Mouse (Mus musculus) cerebellum, adult 9-11 months (tissue): ENCODE data around the gene Htr1f.

Experiments used
- DNase-seq: peaks from one replicate; pipeline ENCODE4 v3.0.0; 2022

Htr1f gene

DNA sequence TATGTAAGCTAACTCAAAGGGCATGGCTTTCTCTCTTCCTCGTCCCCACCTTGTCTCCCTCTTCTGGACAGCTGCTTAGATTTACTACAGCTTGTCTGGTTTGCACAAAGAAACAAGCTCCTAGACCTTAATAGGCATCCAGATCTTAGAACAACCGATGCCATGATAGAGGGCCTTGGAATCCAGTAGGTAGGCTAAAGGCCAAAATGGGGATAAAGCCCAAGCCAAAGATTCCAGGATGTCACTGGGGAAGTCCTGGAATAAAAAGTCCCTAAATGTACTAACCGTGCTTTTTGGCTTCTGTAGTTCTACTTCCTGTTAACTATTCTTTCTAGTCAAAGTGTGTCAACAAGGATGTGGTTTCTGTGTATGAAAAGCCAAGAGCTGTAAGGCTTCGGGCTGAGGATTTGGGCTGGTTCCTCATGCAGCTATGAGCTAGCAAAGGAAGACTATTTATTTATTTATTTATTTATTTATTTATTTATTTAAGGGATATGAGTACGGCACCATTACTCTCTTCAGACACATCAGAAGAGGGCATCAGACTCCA lies 163.9 kb downstream of the Htr1f start:
- DNase-seq: no peak

DNA sequence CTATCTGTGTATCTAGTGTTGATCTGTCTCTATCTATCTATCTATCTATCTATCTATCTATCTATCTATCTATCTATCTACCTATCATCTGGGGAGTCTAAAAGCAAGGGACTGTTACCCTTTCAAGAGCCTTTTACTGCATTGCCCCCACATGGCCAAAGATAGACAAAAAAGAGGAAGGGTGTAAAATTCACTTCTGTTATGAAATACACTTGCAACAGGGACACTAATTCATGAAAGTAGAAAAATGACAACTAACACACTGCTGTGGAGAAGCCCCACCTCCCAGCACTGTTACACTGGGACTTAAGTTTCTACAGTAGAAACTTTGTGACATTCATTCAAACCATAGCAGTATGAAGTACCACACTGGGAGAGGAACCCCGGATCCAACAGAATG lies 170.9 kb downstream of the Htr1f start:
- no peak for DNase-seq

DNA sequence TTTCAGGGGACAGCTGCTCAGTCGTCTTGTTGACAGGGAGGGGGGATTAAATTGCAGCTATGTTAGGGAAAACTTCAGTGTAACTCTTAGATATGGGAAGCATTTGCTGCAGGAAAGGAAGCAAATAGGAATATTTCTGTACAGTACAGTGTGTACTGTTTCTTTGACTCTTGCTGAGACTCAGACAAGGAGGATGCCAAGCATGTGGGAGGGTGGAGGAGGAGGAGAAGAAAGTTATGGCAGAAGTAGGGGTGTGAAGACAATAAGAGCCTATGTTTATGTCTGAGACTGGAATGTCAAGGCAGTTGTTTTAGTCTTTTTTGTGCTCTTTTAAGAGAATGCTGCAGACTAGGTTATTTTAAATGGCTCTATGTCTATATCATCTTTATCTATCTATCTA lies 171.6 kb downstream of the Htr1f start:
- no peak for DNase-seq

GRCm38 (mm10) chr16:64923500-64923899 lies 182.2 kb downstream of the Htr1f start:
- no peak for DNase-seq

DNA sequence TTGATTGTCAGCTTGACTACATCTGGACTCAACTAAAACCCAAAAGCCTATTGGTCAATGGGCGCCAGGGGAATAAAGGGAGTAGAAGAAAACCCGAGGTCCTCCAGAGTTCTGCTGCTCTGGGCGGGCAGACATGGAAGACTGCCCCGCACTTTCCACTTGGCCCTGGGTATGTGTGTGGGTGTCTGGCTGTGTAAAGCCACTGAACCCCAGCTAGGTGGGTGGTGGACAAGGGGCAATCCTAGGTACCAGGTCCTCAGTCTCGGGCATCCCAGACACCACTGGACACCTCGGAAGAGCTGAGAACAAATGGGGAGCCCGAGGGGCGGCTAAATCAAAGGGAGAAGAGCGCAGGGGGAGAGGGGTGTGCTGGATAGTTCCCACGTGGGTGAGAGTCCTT lies 196.9 kb downstream of the Htr1f start:
- DNase-seq: no peak

DNA sequence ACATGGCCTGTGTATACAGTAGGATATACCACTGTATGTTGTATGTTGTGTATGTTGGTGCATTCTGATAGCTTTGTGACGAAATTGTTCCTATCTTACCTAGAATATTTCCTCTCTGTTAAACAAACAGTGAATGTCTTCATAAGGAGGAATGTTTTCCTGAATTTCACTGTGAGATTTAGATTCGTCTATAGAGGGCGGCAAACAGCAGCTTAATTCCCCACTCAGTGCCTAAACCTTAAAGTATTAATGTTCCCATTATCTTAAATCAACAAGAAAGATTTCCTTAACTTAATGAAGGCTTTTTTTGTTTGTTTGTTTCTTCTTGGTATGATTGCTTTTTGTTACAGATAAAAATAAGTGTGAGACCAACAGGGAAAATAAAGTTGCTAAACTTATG lies 198.5 kb downstream of the Htr1f start:
- no peak for DNase-seq

DNA sequence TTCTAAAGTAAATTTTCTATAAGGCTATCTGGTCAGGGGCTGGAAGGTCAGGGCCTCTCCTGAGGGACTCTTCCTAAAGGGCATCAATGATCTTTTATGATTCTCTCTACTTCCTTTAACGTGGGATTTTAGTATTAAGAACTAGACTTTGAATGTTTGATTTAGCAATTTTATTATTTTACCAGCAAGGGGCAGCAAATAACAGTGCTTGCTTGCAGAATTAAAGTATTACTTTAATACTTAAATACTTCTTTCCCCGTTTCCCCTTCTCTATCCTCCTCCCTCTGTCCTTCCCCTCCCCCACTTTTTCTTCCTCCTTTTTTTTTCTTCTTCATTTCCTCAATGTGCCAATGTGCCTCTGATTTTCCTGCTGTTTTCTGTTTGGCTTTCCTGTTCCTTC lies 202.3 kb downstream of the Htr1f start:
- DNase-seq: no peak

DNA sequence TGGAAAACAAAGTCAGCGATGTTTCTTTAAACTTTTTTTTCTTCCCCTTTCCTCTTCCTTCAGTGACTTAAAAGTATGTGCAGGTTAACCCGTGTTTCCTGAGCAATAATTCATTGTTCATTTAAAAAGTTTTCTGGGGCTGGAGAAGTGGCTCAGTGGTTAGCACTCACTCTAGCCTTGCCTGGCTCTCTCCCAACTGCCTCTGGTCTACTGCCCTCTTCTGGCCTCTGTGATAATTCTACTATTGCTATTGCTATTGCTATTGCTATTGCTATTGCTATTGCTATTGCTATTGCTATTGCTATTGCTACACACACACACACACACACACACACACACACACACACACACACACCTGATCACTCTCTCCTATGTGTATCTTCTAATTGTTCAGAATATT lies 206.6 kb downstream of the Htr1f start:
- no peak for DNase-seq

DNA sequence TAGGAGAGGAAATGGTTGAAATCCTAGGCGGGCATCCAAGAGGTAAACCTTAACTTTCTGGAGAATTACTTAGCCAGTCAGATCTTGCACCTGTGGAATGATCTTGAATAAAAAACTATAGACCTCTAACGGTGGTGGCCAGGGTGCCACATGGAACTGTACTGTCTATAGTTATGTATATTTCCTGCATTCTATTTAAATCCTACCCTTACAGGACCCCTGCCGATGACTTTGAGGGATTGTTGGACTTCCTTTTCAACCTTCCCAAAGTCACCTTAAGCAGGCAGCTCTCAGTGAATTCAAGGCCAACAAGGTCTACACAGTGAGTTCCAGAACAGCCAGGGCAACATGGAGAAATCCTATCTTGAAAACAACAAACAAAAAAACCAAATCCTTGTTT lies 216.2 kb downstream of the Htr1f start:
- DNase-seq: no peak

DNA sequence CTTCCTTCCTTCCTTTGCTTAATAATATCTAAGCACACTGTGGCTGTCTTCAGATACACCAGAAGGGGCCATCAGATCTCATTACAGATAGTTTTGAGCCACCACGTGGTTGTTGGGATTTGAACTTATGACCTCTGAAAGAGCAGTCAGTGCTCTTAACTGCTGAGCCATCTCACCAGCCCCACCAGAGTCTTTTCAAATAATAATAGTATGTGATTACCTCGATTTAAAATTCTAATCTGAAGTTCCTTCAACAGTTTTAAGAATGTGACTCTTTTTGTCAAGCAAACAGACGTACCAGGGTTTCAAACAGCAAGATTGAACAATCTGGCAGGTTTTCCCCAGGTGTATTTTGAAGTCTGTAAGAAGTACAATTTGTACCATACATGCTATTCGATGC lies 220.1 kb downstream of the Htr1f start:
- DNase-seq: no peak

- no peak for DNase-seq
These were observed 220.5 kb downstream of the Htr1f start for GRCm38 (mm10) chr16:64885142-64885541.

- DNase-seq: no peak
These were observed 221.2 kb downstream of the Htr1f start for GRCm38 (mm10) chr16:64884420-64884838.

GRCm38 (mm10) chr16:64883896-64884295 lies 221.8 kb downstream of the Htr1f start:
- DNase-seq: no peak

GRCm38 (mm10) chr16:64881442-64881841 lies 224.2 kb downstream of the Htr1f start:
- no peak for DNase-seq

GRCm38 (mm10) chr16:64880986-64881385 lies 224.7 kb downstream of the Htr1f start:
- DNase-seq: no peak

GRCm38 (mm10) chr16:64879735-64880134 lies 225.9 kb downstream of the Htr1f start:
- DNase-seq: no peak

DNA sequence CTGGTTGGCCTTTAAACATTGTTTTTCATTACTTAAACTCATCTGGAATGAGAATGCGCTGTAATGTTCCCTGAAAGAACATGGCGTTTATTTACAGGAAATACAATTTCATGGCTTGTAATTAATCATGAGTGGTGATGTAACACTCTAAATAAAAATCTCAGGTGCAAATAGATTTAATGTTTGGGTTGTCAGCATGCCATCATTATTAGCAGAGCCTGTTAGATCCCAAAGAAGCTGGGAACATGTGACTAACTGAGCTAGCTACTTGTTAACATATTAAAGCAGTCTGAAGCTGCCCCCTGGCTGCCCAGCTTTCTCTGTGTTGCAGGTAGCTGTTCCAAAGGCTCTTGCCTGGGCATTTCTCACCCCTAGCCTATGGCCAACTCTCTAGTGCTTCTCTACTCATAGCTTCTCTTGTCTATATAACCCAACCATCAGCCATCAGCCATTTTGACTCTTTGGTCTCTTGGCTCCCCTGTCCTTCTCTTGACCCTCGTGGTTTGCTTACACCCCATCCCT lies 227.0 kb downstream of the Htr1f start:
- no peak for DNase-seq

GRCm38 (mm10) chr16:64877314-64877713 lies 228.3 kb downstream of the Htr1f start:
- no peak for DNase-seq

DNA sequence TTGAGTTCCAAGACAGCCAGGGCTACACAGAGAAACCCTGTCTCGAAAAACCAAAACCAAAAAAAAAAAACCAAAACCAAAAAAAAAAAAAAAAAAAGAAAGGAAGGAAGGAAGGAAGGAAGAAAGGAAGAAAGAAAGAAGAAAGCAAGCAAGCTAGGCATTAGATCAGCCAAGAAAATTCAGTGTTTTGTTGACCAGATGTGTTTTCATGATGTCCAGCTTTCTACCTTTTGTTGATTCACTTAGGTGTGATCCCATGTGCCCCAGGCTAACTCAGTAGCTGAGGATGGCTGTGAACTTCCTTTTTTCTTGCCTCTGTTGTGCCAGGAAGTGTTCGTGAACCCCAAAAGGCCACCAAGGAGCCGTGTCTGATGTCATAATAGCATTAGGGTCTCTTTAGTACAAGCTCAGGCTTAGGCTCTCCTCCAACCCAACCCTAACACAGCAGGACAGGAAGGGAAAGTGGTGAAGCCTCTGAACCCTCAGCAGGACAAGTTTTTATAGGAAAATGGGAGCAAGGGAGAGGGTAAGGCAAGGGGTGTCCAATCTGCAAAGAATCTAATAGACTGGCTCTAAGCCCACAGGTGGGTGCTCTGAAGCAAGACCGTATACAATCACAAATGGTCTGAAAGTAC lies 228.9 kb downstream of the Htr1f start:
- no peak for DNase-seq

GRCm38 (mm10) chr16:64875822-64876221 lies 229.8 kb downstream of the Htr1f start:
- no peak for DNase-seq

- DNase-seq: no peak
These were observed 230.3 kb downstream of the Htr1f start for GRCm38 (mm10) chr16:64875384-64875783.
